Mouse (Mus musculus): ENCODE measurements at regions not wholly inside any gene's neighbourhood (a gene's known extent, or its start where the extent isn't known, plus 50 kb on each side); places are given as distances from the start of the nearest gene placed in this dataset.

DNA sequence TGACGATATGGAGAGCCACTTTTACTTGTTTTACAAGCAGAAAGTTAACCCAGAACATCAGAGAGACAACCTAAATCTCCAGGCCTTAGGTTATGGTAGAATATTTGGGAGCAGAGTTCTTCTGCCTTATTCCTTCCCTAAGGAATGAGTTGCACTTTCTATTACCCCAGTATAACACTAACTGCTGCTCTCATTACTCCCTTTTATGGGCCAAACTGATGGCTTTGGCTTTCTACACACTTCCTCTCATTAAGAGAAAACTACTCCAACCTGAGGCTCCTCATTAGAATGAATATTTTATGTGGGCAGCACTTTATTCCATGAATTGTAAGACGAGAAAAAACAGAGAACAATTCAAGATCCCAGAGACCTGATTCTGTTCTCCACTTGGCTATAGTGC lies 289.0 kb upstream of the Tnc start:
- no peak for TF ChIP-seq CTCF (IDR thresholded peaks at IDR 0.05; ENCODE audit: low read depth)
- TF ChIP-seq EP300 (IDR thresholded peaks at IDR 0.05; ENCODE audit: low read depth), result no peak

Data from liver, postnatal 0 days (tissue).